Mouse (Mus musculus): ENCODE measurements at regions not wholly inside any gene's neighbourhood (a gene's known extent, or its start where the extent isn't known, plus 50 kb on each side); places are given as distances from the start of the nearest gene placed in this dataset.

GRCm38 (mm10) chr15:93785846-93786412 is 190.2 kb upstream of the Prickle1 start:
- TF ChIP-seq CTCF (IDR thresholded peaks at IDR 0.05; ENCODE audit: borderline replicate concordance, control insufficient read depth, extremely low read depth, insufficient read depth, low read length, poor library complexity): no peak
- no peak for TF ChIP-seq POLR2A (IDR thresholded peaks at IDR 0.05; ENCODE audit: control insufficient read depth, extremely low read depth, insufficient read depth, low read length, poor library complexity)
